Mouse (Mus musculus) kidney, embryonic 16.5 days (tissue): ENCODE results near the gene Tgfbr3. TPM values are rescaled to one million over a fixed set of nuclear protein-coding genes. Genes with fewer than 3 reads are reported as not detected.

ENCODE experiments used
- ATAC-seq: fragments of 200-750 bp; cut with Nextera tagmentation; 2 replicates; pipeline ENCODE4 v1.8.0; 2017; ENCODE audit warnings: moderate TSS enrichment; ENCODE audit not compliant: low FRiP score, low TSS enrichment
- H3K27ac ChIP-seq: fragments of 300-500 bp; sonication (generic); 2 replicates; pipeline ENCODE4 v1.5.1; 2014; ENCODE audit warnings: low read length
- H3K27me3 ChIP-seq: fragments of 300-500 bp; sonication (generic); 2 replicates; pipeline ENCODE4 v1.6.1; 2014; ENCODE audit warnings: low read length, control low read depth, mixed read lengths; ENCODE audit not compliant: insufficient read depth
- H3K36me3 ChIP-seq: fragments of 300-500 bp; sonication (generic); 2 replicates; pipeline ENCODE4 v1.6.1; 2014; ENCODE audit warnings: low read length, control low read depth, mixed read lengths; ENCODE audit not compliant: insufficient read depth
- H3K4me1 ChIP-seq: fragments of 300-500 bp; sonication (generic); 2 replicates; pipeline ENCODE4 v1.6.1; 2014; ENCODE audit warnings: low read length, control low read depth, mixed read lengths; ENCODE audit not compliant: insufficient read depth
- H3K4me2 ChIP-seq: fragments of 300-500 bp; sonication (generic); replicated peaks from 2 replicates; pipeline ENCODE4 v1.6.1; 2014; ENCODE audit warnings: low read depth, low read length
- H3K4me3 ChIP-seq: fragments of 300-500 bp; sonication (generic); 2 replicates; pipeline ENCODE4 v1.5.1; 2014; ENCODE audit warnings: mild to moderate bottlenecking, low read length
- H3K9ac ChIP-seq: fragments of 300-500 bp; sonication (generic); replicated peaks from 2 replicates; pipeline ENCODE4 v1.6.1; 2014; ENCODE audit warnings: low read length
- H3K9me3 ChIP-seq: fragments of 300-500 bp; sonication (generic); 2 replicates; pipeline ENCODE4 v1.6.1; 2016; ENCODE audit warnings: low read length, control low read depth
- WGBS: fragments of 180-500 bp; shearing (Covaris S2); extraction: QIAGEN DNeasy Blood & Tissue Kit; methylation state at CpG from one replicate; pipeline ENCODE4 v1.1.7; 2014; 5-methylcytosine and 5-hydroxymethylcytosine counted together
- polyA plus RNA-seq: library from polyadenylated mRNA; unstranded; fragments of >200 nt; fragmentation: Nextera tagmentation; extraction: Ambion mirVana; gene quantifications from 2 replicates; pipeline ENCODE4 v1.2.1, GENCODE M21; 2015

Tgfbr3 gene
- polyA plus RNA-seq, 1 experiment from 2014 or later = 17.3 TPM

DNA sequence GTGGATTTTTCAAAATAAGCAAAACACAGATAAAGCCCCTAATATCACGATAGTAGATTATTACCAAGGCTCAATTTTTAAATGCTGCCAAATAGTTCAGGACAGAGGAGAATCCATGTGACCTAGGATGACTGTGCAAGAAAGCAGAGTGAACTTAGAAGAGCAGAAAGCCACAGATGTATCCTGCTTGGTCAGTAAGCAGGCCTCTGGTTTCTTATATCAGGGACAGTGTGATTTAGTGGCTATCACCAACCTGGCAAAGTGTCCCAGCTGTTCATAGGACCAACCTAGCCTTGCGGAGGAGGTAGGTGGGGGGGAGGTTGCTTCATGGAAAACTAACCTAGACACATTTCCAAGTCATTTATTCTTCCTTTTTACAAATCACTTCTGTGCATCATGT, 156.1 kb downstream of the Tgfbr3 start:
- no peak overlapping the region for H3K4me3 ChIP-seq
- ATAC-seq = no peak
- no peak overlapping the region for H3K4me2 ChIP-seq
- peaks cover 15% of the 10 kb centered on the region; the same call in 1 of the 2 replicates for H3K36me3 ChIP-seq
- no peaks in the 10 kb centered on the region for H3K4me1 ChIP-seq
- 73% methylated on average over 2 of the region's 2 CpGs for WGBS
- H3K27me3 ChIP-seq = no peaks in the 10 kb centered on the region
- no peaks in the 10 kb centered on the region for H3K9me3 ChIP-seq
- H3K27ac ChIP-seq = no peak overlapping the region
- no peak overlapping the region for H3K9ac ChIP-seq

DNA sequence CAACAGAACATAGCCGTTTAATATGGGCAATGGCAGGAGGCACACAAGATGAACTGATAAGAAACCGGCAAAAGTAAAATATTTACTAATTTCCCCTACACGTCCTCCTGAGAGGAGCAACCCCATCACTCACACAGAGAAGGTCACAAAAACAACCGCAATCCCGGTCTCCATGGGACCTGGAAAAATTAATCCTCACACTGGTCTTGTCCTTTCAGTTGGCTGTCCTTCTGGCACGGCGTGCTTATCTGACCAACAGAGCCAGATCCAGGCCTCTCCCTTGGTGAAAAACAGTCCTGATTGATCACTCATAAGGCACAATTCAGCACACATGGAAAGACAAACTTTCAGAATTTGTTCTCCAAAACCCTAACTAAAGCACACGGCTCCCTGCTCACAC, 157.2 kb downstream of the Tgfbr3 start:
- no peaks in the 10 kb centered on the region for H3K9me3 ChIP-seq
- no peak overlapping the region for H3K4me3 ChIP-seq
- no peak overlapping the region for H3K9ac ChIP-seq
- no peak overlapping the region for H3K27ac ChIP-seq
- no peak for ATAC-seq
- H3K36me3 ChIP-seq = peaks cover 9% of the 10 kb centered on the region; the same call in 1 of the 2 replicates
- 54% methylated on average over 8 of the region's 8 CpGs for WGBS
- no peaks in the 10 kb centered on the region for H3K27me3 ChIP-seq
- H3K4me1 ChIP-seq = no peaks in the 10 kb centered on the region
- no peak overlapping the region for H3K4me2 ChIP-seq

DNA sequence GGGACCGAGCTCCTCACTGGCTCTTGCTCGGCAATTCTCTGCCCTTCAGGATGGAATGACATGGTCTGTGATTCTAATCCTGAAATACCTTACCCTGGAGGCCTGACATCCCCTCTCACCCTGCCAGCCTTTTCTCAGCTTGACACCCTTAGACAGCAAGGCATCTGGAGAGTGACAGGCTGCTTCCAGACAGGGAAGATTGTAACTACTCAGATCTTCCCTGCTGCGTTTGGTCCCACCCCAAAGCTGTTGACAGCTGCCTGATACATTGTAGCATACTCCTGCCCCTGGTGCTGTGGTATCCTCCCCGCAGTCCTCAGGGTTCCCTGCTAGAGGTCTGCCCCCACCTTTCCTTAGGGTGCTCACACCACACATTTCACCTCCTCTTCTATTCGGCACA, 160.1 kb downstream of the Tgfbr3 start:
- ATAC-seq = no peak
- Histone ChIP-seq H3K9me3 (no peaks in the 10 kb centered on the region), H3K27me3 (no peaks in the 10 kb centered on the region), H3K4me2 (no peak overlapping the region), H3K4me3 (no peak overlapping the region), H3K9ac (no peak overlapping the region), H3K36me3 (peaks cover 5% of the 10 kb centered on the region; the same call in 1 of the 2 replicates), H3K27ac (no peak overlapping the region), H3K4me1 (peaks cover 10% of the 10 kb centered on the region)
- 65% methylated on average over 5 of the region's 5 CpGs for whole genome bisulfite sequencing

DNA sequence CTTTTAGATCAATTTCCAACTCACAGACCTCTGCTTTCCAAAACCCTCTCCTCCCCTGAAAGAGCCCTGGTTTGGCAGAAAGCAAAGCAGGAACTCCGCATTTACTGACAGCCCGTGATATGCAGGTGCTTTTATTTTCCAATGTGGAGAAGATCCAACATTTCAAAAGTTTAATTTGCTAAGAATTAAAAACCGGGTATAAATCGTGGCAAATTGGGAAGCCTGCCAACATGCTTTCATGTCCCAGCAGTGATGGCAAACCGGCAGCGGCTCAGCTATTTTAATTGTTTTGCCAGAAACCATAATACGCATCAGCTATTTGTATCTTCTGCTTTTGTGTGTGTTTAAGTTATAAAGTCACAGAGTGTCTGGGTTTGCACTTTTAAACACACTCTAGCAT, 162.9 kb downstream of the Tgfbr3 start:
- 0 out of 2 replicates have a peak, but pooled peaks cover 4% of the 10 kb centered on the region for H3K36me3 ChIP-seq
- ATAC-seq = no peak
- H3K9ac ChIP-seq = no peak overlapping the region
- no peaks in the 10 kb centered on the region for H3K9me3 ChIP-seq
- 47% methylated on average over 7 of the region's 7 CpGs for WGBS
- no peak overlapping the region for H3K4me3 ChIP-seq
- no peak overlapping the region for H3K4me2 ChIP-seq
- no peaks in the 10 kb centered on the region for H3K27me3 ChIP-seq
- no peak overlapping the region for H3K27ac ChIP-seq
- H3K4me1 ChIP-seq = peaks cover 29% of the 10 kb centered on the region

DNA sequence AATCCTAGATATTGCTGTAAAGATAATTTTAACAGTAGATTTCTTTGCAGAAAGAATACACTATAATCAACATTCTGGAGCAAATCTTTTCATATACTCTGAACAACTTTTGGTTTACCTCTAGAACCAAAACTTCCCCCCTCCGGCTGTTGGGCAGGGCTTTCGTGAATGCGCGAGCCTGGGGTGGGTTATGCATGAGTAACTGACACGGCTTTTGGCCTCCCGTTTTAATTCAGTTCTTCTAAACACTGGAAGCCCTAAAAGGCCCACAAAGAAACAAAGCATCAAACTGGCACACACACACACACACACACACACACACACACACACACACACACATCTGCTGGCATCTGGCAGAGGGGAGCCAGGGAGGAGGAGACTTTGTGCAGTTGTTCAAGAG, 164.3 kb downstream of the Tgfbr3 start:
- no peak overlapping the region for H3K4me3 ChIP-seq
- no peak overlapping the region; the same call in 1 of the 2 replicates for H3K27ac ChIP-seq
- WGBS = 57% methylated on average over 6 of the region's 6 CpGs
- H3K4me2 ChIP-seq = no peak overlapping the region
- H3K9ac ChIP-seq = no peak overlapping the region
- no peaks in the 10 kb centered on the region for H3K27me3 ChIP-seq
- no peak for ATAC-seq
- peaks cover 38% of the 10 kb centered on the region for H3K4me1 ChIP-seq
- 0 out of 2 replicates have a peak, but pooled peaks cover 4% of the 10 kb centered on the region for H3K36me3 ChIP-seq
- H3K9me3 ChIP-seq = no peaks in the 10 kb centered on the region

DNA sequence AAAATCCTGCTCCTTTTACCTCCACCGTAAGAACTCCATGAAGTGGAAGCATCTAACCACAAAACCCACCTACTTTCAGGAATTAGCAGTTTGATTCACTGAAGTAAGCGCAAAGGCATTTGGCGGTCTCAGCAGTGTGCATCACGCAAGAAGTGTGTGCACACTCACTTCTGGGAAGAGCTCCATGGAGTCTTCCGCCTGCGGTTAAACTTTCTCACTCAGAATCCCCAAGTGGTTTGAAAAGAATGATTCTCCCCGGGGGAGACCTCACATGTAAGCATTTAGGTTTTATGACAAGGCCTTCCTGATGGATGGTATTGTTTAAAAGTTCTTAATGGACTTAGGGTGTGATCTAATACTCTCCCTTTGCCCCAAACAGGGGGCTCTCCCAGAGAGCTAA, 164.9 kb downstream of the Tgfbr3 start:
- H3K36me3 ChIP-seq = peaks cover 3% of the 10 kb centered on the region; the same call in 1 of the 2 replicates
- peaks cover 38% of the 10 kb centered on the region for H3K4me1 ChIP-seq
- H3K9me3 ChIP-seq = no peaks in the 10 kb centered on the region
- WGBS = 76% methylated on average over 7 of the region's 7 CpGs
- no peak overlapping the region for H3K4me3 ChIP-seq
- H3K4me2 ChIP-seq = no peak overlapping the region
- no peaks in the 10 kb centered on the region for H3K27me3 ChIP-seq
- no peak overlapping the region for H3K27ac ChIP-seq
- no peak for ATAC-seq
- H3K9ac ChIP-seq = no peak overlapping the region

DNA sequence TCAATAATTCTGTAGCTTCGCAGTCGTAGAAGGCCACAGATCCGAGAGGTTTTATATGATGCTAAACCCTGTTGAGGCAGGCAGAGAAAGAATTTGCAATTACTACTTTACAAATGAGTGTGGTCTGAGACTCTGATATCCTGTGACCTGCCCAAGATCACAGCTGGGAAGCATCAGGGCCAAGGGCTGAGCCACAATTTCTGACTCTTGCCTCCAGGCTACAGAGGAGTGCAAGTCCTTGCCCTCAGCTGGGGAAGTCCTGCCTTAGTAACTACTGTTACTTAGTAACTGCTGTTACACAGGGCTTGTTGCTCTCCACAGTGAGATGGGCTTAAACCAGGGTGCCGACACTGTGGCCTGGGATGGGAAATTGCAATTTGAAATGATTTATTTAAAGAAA, 166.8 kb downstream of the Tgfbr3 start:
- Histone ChIP-seq H3K27me3 (no peaks in the 10 kb centered on the region), H3K9me3 (no peaks in the 10 kb centered on the region), H3K4me2 (no peak overlapping the region), H3K9ac (no peak overlapping the region), H3K4me1 (peaks cover 38% of the 10 kb centered on the region), H3K4me3 (no peak overlapping the region), H3K27ac (no peak overlapping the region), H3K36me3 (peaks cover 11% of the 10 kb centered on the region; the same call in 1 of the 2 replicates)
- no peak for ATAC-seq
- WGBS = 64% methylated on average over 4 of the region's 4 CpGs

DNA sequence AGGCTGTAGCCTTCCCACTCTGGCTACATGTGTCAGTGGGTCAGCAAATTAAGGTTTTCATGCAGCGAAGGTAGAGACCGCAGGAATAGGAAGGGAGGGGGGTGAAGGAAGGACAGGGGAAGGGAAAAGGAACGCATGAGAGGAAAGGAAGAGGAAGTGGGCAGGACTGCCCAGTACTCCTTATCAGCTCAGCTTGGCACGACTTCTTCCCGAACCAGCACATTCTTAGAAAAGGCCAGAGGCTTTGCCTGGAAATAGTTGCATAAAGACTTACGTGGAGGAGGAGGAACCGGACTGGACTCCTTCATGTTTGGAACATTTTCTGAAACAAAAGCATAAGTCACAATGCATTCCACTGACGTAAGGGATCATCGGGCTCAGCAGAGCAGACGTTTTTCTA, 168.3 kb downstream of the Tgfbr3 start:
- no peak overlapping the region; the same call in 1 of the 2 replicates for H3K9ac ChIP-seq
- no peaks in the 10 kb centered on the region for H3K9me3 ChIP-seq
- H3K27me3 ChIP-seq = no peaks in the 10 kb centered on the region
- no peak overlapping the region for H3K4me3 ChIP-seq
- peaks cover 20% of the 10 kb centered on the region; the same call in 1 of the 2 replicates for H3K36me3 ChIP-seq
- WGBS = 50% methylated on average over 10 of the region's 10 CpGs
- H3K27ac ChIP-seq = peak overlapping the region; percentile 38; the same call in 1 of the 2 replicates
- no peak overlapping the region for H3K4me2 ChIP-seq
- ATAC-seq = no peak
- H3K4me1 ChIP-seq = peaks cover 40% of the 10 kb centered on the region

DNA sequence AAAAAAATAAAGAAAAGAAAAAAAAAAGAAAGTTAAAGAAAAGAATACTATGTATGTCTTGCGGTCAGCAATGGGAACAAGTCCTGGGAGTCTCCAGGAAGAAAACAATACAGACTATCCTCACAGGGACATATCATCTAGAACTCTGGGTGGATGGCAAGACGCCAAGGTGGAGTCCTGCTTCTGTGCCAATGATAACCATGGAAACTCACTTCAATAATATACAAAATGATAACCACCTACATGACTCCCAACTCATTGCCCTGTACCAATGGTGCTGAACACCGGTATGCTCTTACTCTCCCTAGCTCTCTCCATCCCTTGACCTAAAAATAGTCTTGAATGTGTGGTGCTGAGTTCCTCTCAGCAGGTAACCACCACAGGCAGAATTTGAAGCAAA, 168.8 kb downstream of the Tgfbr3 start:
- peaks cover 20% of the 10 kb centered on the region; the same call in 1 of the 2 replicates for H3K36me3 ChIP-seq
- H3K4me3 ChIP-seq = no peak overlapping the region
- H3K4me1 ChIP-seq = peaks cover 40% of the 10 kb centered on the region
- ATAC-seq = no peak
- H3K9ac ChIP-seq = no peak overlapping the region; the same call in 1 of the 2 replicates
- H3K4me2 ChIP-seq = no peak overlapping the region
- H3K9me3 ChIP-seq = no peaks in the 10 kb centered on the region
- peak overlapping the region; percentile 38; the same call in 1 of the 2 replicates for H3K27ac ChIP-seq
- WGBS = 84% methylated on average over 3 of the region's 3 CpGs
- H3K27me3 ChIP-seq = no peaks in the 10 kb centered on the region

DNA sequence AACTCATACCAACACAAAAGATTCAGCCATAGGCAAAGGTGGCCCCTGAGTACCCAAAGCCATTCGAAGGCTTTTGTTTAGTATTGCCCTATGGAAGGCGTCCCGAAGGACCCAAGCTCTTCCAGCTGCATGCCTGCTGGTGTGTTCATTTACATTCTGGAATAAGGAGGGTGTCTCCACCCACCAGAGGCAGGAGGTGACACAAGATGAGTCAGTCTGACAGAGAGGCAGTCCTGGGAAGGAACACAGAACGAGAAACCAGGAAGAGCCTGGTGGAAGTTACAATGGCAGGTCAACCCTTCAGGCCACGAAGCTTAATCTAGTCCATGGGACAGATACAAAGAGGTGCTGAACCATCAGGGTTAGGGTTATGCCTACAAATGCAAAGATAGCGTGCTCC, 169.5 kb downstream of the Tgfbr3 start:
- no peak for ATAC-seq
- H3K4me1 ChIP-seq = peaks cover 34% of the 10 kb centered on the region
- no peak overlapping the region for H3K4me2 ChIP-seq
- no peak overlapping the region for H3K27ac ChIP-seq
- H3K9me3 ChIP-seq = no peaks in the 10 kb centered on the region
- no peak overlapping the region for H3K4me3 ChIP-seq
- H3K9ac ChIP-seq = no peak overlapping the region
- 76% methylated on average over 6 of the region's 6 CpGs for WGBS
- no peaks in the 10 kb centered on the region for H3K27me3 ChIP-seq
- peaks cover 20% of the 10 kb centered on the region; the same call in 1 of the 2 replicates for H3K36me3 ChIP-seq
